Mouse (Mus musculus) embryonic facial prominence, embryonic 13.5 days (tissue): ENCODE measurements around the gene Gm21870. TPM values are rescaled to one million over a fixed set of nuclear protein-coding genes. Genes with fewer than 3 reads are reported as not detected.
"Not testable (repeated sequence)": the region's sequence is repeated elsewhere in the genome, so short reads cannot be mapped to it uniquely, and the experiment has no call there.

Experiments used
- ATAC-seq: fragments of 200-750 bp; cut with Nextera tagmentation; 2 replicates; pipeline ENCODE4 v1.8.0; 2017; ENCODE audit warnings: low read depth; ENCODE audit not compliant: insufficient number of reproducible peaks, insufficient read depth, low FRiP score, low TSS enrichment
- H3K27ac ChIP-seq: fragments of 300-500 bp; sonication (generic); 2 replicates; pipeline ENCODE4 v1.5.1; 2015; ENCODE audit warnings: moderate library complexity, mild to moderate bottlenecking, inconsistent platforms
- H3K27me3 ChIP-seq: fragments of 300-500 bp; sonication (generic); 2 replicates; pipeline ENCODE4 v1.6.1; 2015; ENCODE audit warnings: mild to moderate bottlenecking, inconsistent platforms
- H3K36me3 ChIP-seq: fragments of 300-500 bp; sonication (generic); 2 replicates; pipeline ENCODE4 v1.6.1; 2015; ENCODE audit warnings: mild to moderate bottlenecking, inconsistent platforms
- H3K4me1 ChIP-seq: fragments of 300-500 bp; sonication (generic); 2 replicates; pipeline ENCODE4 v1.6.1; 2015; ENCODE audit warnings: inconsistent platforms
- H3K4me2 ChIP-seq: fragments of 300-500 bp; sonication (generic); 2 replicates; pipeline ENCODE4 v1.6.1; 2015; ENCODE audit warnings: moderate library complexity, mild to moderate bottlenecking, inconsistent platforms
- H3K4me3 ChIP-seq: fragments of 300-500 bp; sonication (generic); 2 replicates; pipeline ENCODE4 v1.5.1; 2015; ENCODE audit warnings: mild to moderate bottlenecking, inconsistent platforms
- H3K9ac ChIP-seq: fragments of 300-500 bp; sonication (generic); 2 replicates; pipeline ENCODE4 v1.6.1; 2015; ENCODE audit warnings: mild to moderate bottlenecking, inconsistent platforms
- H3K9me3 ChIP-seq: fragments of 300-500 bp; sonication (generic); 2 replicates; pipeline ENCODE4 v1.6.1; 2016; ENCODE audit warnings: inconsistent platforms
- WGBS: fragments of 180-500 bp; shearing (Covaris S2); methylation state at CpG from one replicate; pipeline ENCODE4 v1.1.7; 2015; ENCODE audit warnings: mixed read lengths; 5-methylcytosine and 5-hydroxymethylcytosine counted together
- polyA plus RNA-seq: library from polyadenylated mRNA; unstranded; fragments of >200 nt; fragmentation: Nextera tagmentation; extraction: Ambion mirVana; gene quantifications from 2 replicates; pipeline ENCODE4 v1.2.1, GENCODE M21; 2015

The Gm21870 gene
- polyA plus RNA-seq: not detected in 2 replicates

- not testable (repeated sequence) for H3K27me3 ChIP-seq, H3K4me2 ChIP-seq, ATAC-seq, H3K9ac ChIP-seq, H3K27ac ChIP-seq, H3K4me3 ChIP-seq, H3K36me3 ChIP-seq, H3K4me1 ChIP-seq, H3K9me3 ChIP-seq
Measured at GRCm38 (mm10) chrX:33986716-33987115, at the start of gene Gm21870. Gene Gm21870 (minus strand): TSS chrX:33986816.

DNA sequence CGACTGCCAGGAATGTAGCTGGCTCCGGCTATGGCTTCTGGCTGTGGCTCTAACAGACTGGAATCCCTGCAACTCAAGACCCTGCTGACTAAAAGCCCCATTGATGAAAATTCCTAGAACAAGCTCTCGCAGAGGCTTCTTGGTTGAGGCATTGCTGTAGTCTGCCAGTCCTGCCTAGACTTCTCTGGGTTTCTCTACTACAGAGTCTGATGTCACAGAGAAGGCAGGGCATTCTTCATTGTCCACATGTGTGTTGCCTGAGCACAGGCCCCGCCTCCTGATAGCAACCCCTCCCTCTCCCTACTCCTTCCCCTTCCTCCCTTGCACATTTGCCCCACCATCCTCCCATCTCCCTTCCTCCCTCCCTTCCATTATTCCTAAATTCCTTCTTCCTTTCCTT is 30.2 kb downstream of the Gm21870 start, which contains the start of gene Btbd35f6:
TSS of gene Btbd35f6 (minus strand) at position 101 of the 400 bp plus-strand sequence.
- not testable (repeated sequence) for H3K4me2 ChIP-seq, ATAC-seq, H3K36me3 ChIP-seq, H3K27me3 ChIP-seq, H3K4me3 ChIP-seq, H3K9me3 ChIP-seq, H3K9ac ChIP-seq, H3K27ac ChIP-seq, H3K4me1 ChIP-seq
- 68% methylated on average over 2 of the region's 4 CpGs for WGBS

Other genes starting within 250 kb of the Gm21870 start
- gene Btbd35f6, start 30.3 kb downstream of the Gm21870 start, polyA plus RNA-seq: not detected in 2 replicates
- not detected in 2 replicates for gene Btbd35f9, start 174.7 kb upstream of the Gm21870 start, polyA plus RNA-seq